Mouse (Mus musculus): ENCODE data around the gene Slfn2. TPM values are rescaled to one million over a fixed set of nuclear protein-coding genes. Genes with fewer than 3 reads are reported as not detected.
A peak's percentile ranks its signal among the peaks of the same experiment; 100 is the strongest.

Gene Slfn2
- polyA plus RNA-seq, 2 experiments: 2.4 to 5.3 TPM

- no peaks in the 10 kb centered on the region for H3K4me1 ChIP-seq (ENCODE audit: control insufficient read depth, insufficient read depth, low read length)
- no peak overlapping the region for H3K4me2 ChIP-seq (replicated peaks; ENCODE audit: low read depth, low read length, severe bottlenecking)
- WGBS: 80% methylated on average over 1 of the region's 1 CpGs
- no peak overlapping the region for H3K27ac ChIP-seq (replicated peaks; ENCODE audit: low read depth, low read length)
- H3K27me3 ChIP-seq (ENCODE audit: control insufficient read depth, insufficient read depth, low read length): no peaks in the 10 kb centered on the region
- DNase-seq (ENCODE audit: low spot score) (no peak), ATAC-seq (ENCODE audit: low FRiP score, low read depth) (no peak)
- H3K4me3 ChIP-seq (replicated peaks; ENCODE audit: low read length): no peak overlapping the region
- H3K9me3 ChIP-seq (ENCODE audit: control insufficient read depth, low read length): no peaks in the 10 kb centered on the region
- H3K9ac ChIP-seq (ENCODE audit: low read depth, low read length, severe bottlenecking): no peak overlapping the region
- no peak for TF ChIP-seq POLR2A (IDR thresholded peaks at IDR 0.05; ENCODE audit: borderline replicate concordance, extremely low read depth, insufficient read depth, insufficient read length)
- no peaks in the 10 kb centered on the region for H3K36me3 ChIP-seq (ENCODE audit: control insufficient read depth, insufficient read depth, low read length)
These were observed 25.8 kb upstream of the Slfn2 start for GRCm38 (mm10) chr11:83039156-83039555.

- ATAC-seq (ENCODE audit: low FRiP score, low read depth) (no peak), DNase-seq (ENCODE audit: low spot score) (no peak)
- H3K4me3 ChIP-seq (replicated peaks; ENCODE audit: low read length): 0 out of 2 replicates have a peak overlapping the region, but pooled peaks have one; percentile 6
- H3K4me1 ChIP-seq (ENCODE audit: control insufficient read depth, insufficient read depth, low read length): no peaks in the 10 kb centered on the region
- no peak overlapping the region for H3K27ac ChIP-seq (replicated peaks; ENCODE audit: low read depth, low read length)
- TF ChIP-seq POLR2A (IDR thresholded peaks at IDR 0.05; ENCODE audit: borderline replicate concordance, extremely low read depth, insufficient read depth, insufficient read length): no peak
- H3K27me3 ChIP-seq (ENCODE audit: control insufficient read depth, insufficient read depth, low read length): no peaks in the 10 kb centered on the region
- whole genome bisulfite sequencing: 20% methylated on average over 19 of the region's 19 CpGs
- no peaks in the 10 kb centered on the region for H3K36me3 ChIP-seq (ENCODE audit: control insufficient read depth, insufficient read depth, low read length)
- no peak overlapping the region for H3K9ac ChIP-seq (ENCODE audit: low read depth, low read length, severe bottlenecking)
- no peaks in the 10 kb centered on the region for H3K9me3 ChIP-seq (ENCODE audit: control insufficient read depth, low read length)
- H3K4me2 ChIP-seq (replicated peaks; ENCODE audit: low read depth, low read length, severe bottlenecking): no peak overlapping the region
These were observed 25.1 kb upstream of the Slfn2 start for GRCm38 (mm10) chr11:83039796-83040195.

- H3K4me2 ChIP-seq (replicated peaks; ENCODE audit: low read depth, low read length, severe bottlenecking): no peak overlapping the region
- no peak for DNase-seq (ENCODE audit: low spot score)
These were observed 24.6 kb upstream of the Slfn2 start for GRCm38 (mm10) chr11:83040325-83040724.

GRCm38 (mm10) chr11:83041000-83041399 lies 23.9 kb upstream of the Slfn2 start:
- no peak for TF ChIP-seq POLR2A (IDR thresholded peaks at IDR 0.05; ENCODE audit: borderline replicate concordance, extremely low read depth, insufficient read depth, insufficient read length)
- H3K27me3 ChIP-seq (ENCODE audit: control insufficient read depth, insufficient read depth, low read length): no peaks in the 10 kb centered on the region
- no peak overlapping the region for H3K4me3 ChIP-seq (replicated peaks; ENCODE audit: low read length)
- H3K36me3 ChIP-seq (ENCODE audit: control insufficient read depth, insufficient read depth, low read length): no peaks in the 10 kb centered on the region
- no peak overlapping the region for H3K27ac ChIP-seq (replicated peaks; ENCODE audit: low read depth, low read length)
- H3K9me3 ChIP-seq (ENCODE audit: control insufficient read depth, low read length): no peaks in the 10 kb centered on the region
- no peaks in the 10 kb centered on the region for H3K4me1 ChIP-seq (ENCODE audit: control insufficient read depth, insufficient read depth, low read length)
- H3K9ac ChIP-seq (ENCODE audit: low read depth, low read length, severe bottlenecking): no peak overlapping the region
- ATAC-seq (ENCODE audit: low FRiP score, low read depth) (no peak), DNase-seq (ENCODE audit: low spot score) (no peak)
- H3K4me2 ChIP-seq (replicated peaks; ENCODE audit: low read depth, low read length, severe bottlenecking): no peak overlapping the region

More at GRCm38 (mm10) chr11:83040325-83040724, 24.6 kb upstream of the Slfn2 start:
- TF ChIP-seq POLR2A (IDR thresholded peaks at IDR 0.05; ENCODE audit: borderline replicate concordance, extremely low read depth, insufficient read depth, insufficient read length): no peak
- Histone ChIP-seq H3K9me3 (ENCODE audit: control insufficient read depth, low read length) (no peaks in the 10 kb centered on the region), H3K9ac (ENCODE audit: low read depth, low read length, severe bottlenecking) (no peak overlapping the region), H3K4me1 (ENCODE audit: control insufficient read depth, insufficient read depth, low read length) (no peaks in the 10 kb centered on the region), H3K27me3 (ENCODE audit: control insufficient read depth, insufficient read depth, low read length) (no peaks in the 10 kb centered on the region), H3K4me3 (replicated peaks; ENCODE audit: low read length) (no peak overlapping the region), H3K36me3 (ENCODE audit: control insufficient read depth, insufficient read depth, low read length) (no peaks in the 10 kb centered on the region), H3K27ac (replicated peaks; ENCODE audit: low read depth, low read length) (no peak overlapping the region)
- no peak for ATAC-seq (ENCODE audit: low FRiP score, low read depth)
- 19% methylated on average over 1 of the region's 1 CpGs for WGBS

GRCm38 (mm10) chr11:83043891-83044290 lies 21.0 kb upstream of the Slfn2 start:
- DNase-seq (ENCODE audit: low spot score): no peak
- no peak for TF ChIP-seq POLR2A (IDR thresholded peaks at IDR 0.05; ENCODE audit: borderline replicate concordance, extremely low read depth, insufficient read depth, insufficient read length)
- H3K4me3 ChIP-seq (replicated peaks; ENCODE audit: low read length): no peak overlapping the region
- no peaks in the 10 kb centered on the region for H3K27me3 ChIP-seq (ENCODE audit: control insufficient read depth, insufficient read depth, low read length)
- ATAC-seq (ENCODE audit: low FRiP score, low read depth): no peak
- no peak overlapping the region for H3K4me2 ChIP-seq (replicated peaks; ENCODE audit: low read depth, low read length, severe bottlenecking)
- WGBS: 79% methylated on average over 4 of the region's 4 CpGs
- H3K9me3 ChIP-seq (ENCODE audit: control insufficient read depth, low read length): no peaks in the 10 kb centered on the region
- no peaks in the 10 kb centered on the region for H3K36me3 ChIP-seq (ENCODE audit: control insufficient read depth, insufficient read depth, low read length)
- H3K27ac ChIP-seq (replicated peaks; ENCODE audit: low read depth, low read length): no peak overlapping the region
- no peaks in the 10 kb centered on the region for H3K4me1 ChIP-seq (ENCODE audit: control insufficient read depth, insufficient read depth, low read length)
- H3K9ac ChIP-seq (ENCODE audit: low read depth, low read length, severe bottlenecking): no peak overlapping the region

GRCm38 (mm10) chr11:83045642-83046041 lies 19.3 kb upstream of the Slfn2 start:
- ATAC-seq (ENCODE audit: low FRiP score, low read depth): no peak
- no peak overlapping the region for H3K4me3 ChIP-seq (replicated peaks; ENCODE audit: low read length)
- H3K27ac ChIP-seq (replicated peaks; ENCODE audit: low read depth, low read length): no peak overlapping the region
- no peak for DNase-seq (ENCODE audit: low spot score)
- H3K9ac ChIP-seq (ENCODE audit: low read depth, low read length, severe bottlenecking): no peak overlapping the region
- TF ChIP-seq POLR2A (IDR thresholded peaks at IDR 0.05; ENCODE audit: borderline replicate concordance, extremely low read depth, insufficient read depth, insufficient read length): no peak
- no peaks in the 10 kb centered on the region for H3K4me1 ChIP-seq (ENCODE audit: control insufficient read depth, insufficient read depth, low read length)
- H3K4me2 ChIP-seq (replicated peaks; ENCODE audit: low read depth, low read length, severe bottlenecking): no peak overlapping the region
- no peaks in the 10 kb centered on the region for H3K27me3 ChIP-seq (ENCODE audit: control insufficient read depth, insufficient read depth, low read length)
- no peaks in the 10 kb centered on the region for H3K36me3 ChIP-seq (ENCODE audit: control insufficient read depth, insufficient read depth, low read length)
- WGBS: 91% methylated on average over 3 of the region's 3 CpGs
- no peaks in the 10 kb centered on the region for H3K9me3 ChIP-seq (ENCODE audit: control insufficient read depth, low read length)

Data from limb, embryonic 14.5 days (tissue).